19 mouse cellular contexts compared by ENCODE assay signal in the genomic region with DNA sequence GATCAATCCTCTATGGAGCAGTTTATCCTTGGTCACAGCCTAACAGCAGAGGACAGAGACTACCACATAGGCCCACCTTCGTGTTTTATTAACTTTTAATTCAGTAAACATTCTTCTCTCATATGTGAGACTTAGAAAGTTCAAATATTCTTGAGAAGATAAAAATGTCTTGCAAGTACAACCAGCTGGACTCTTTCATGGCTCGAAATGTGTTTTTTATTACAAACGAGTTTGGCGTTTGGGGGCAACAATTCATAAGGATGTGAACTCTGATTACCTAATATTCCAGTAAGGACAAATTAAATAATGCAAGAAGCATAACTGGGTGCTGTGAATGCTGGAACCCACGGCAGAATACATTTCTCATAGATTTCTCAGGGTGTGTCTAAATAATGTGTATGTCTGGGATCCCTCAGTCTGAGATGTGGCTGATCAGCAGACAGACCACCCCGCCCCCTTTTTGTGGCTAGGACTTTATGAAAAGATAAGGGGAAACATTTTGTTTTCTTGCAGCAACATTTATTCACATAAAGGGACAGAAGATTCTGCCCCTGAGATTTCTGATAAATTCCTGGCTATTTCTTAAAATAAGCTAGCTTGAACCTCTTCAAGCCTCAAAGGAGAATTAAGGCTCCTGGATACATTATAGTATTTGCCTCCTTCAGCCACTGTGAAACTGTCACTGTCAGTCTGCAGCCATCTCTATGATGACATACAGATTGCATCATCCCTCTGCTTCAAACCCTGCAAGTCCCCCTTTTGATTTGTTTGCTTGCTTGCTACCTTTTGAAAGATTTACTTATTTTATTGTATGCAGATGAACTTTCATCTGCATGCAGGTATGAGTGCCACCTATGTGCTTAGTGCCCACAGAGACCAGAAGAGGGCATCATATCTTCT.
A peak's percentile ranks its signal among the peaks of the same experiment; 100 is the strongest.
DNase-seq lines count a peak whose midpoint lies in the region; ATAC-seq and TF ChIP-seq lines count a peak whose summit lies in the region.
"Had no signal": no experiment of that assay in that cellular context is flagged by ENCODE, and none has a peak within 500 bp of the region (broad histone marks: within the 10 kb centered on the region; RNA-seq: fewer than 3 reads in every experiment).

No protein-coding gene starts in this region.

- no peak overlapping the region for H3K4me3 ChIP-seq in heart, adult 2 months
- no peak overlapping the region for H3K4me3 ChIP-seq in lung, embryonic 16.5 days (ENCODE audit: low read length)
- H3K4me3 ChIP-seq in kidney, embryonic 15.5 days (replicated peaks) = no peak overlapping the region
- H3K4me3 ChIP-seq: embryonic facial prominence, embryonic 15.5 days; heart, embryonic 15.5 days; neural tube, embryonic 13.5 days had no signal

- H3K27ac ChIP-seq in heart, adult 2 months = no peak overlapping the region
- 0 out of 2 replicates have a peak overlapping the region, but pooled peaks have one; percentile 5 for H3K27ac ChIP-seq in lung, embryonic 16.5 days (ENCODE audit: low read length)
- peak overlapping the region; percentile 58 for H3K27ac ChIP-seq in kidney, embryonic 15.5 days
- H3K27ac ChIP-seq: embryonic facial prominence, embryonic 15.5 days; heart, embryonic 15.5 days; neural tube, embryonic 13.5 days had no signal

- no peak for TF ChIP-seq EP300 in heart, adult 2 months (IDR thresholded peaks at IDR 0.05; ENCODE audit: insufficient read depth, low read depth, low read length)

- no peak overlapping the region for H3K4me2 ChIP-seq in lung, embryonic 16.5 days (ENCODE audit: low read depth, low read length)
- H3K4me2 ChIP-seq in kidney, embryonic 15.5 days = no peak overlapping the region
- H3K4me2 ChIP-seq: embryonic facial prominence, embryonic 15.5 days; heart, embryonic 15.5 days; liver, embryonic 11.5 days; neural tube, embryonic 13.5 days had no signal

- no peak for TF ChIP-seq CTCF in heart, adult 2 months (IDR thresholded peaks at IDR 0.05)

- peak; percentile 23 to 27 for DNase-seq in heart, adult 9 months (ENCODE audit: low spot score in 2 of 2)
- DNase-seq in heart, adult 2 months = no peak
- no peak for DNase-seq in lung, postnatal 14 days
- peak; percentile 18 for DNase-seq in lung, postnatal 25 days (ENCODE audit: low spot score)
- DNase-seq in right cerebral cortex, postnatal 36 days (ENCODE audit: low spot score in 2 of 2) = no peak
- no peak for DNase-seq in cerebellum, adult 9-10 months
- DNase-seq: adrenal gland, postnatal 36 days; cerebellum, adult 11-12 months; cerebellum, postnatal 36 days; gastrocnemius, postnatal 25 days; left cerebral cortex, postnatal 4 days; spleen, adult 18-20 months had no signal

- H3K9me3 ChIP-seq in lung, embryonic 16.5 days (ENCODE audit: control insufficient read depth, low read length) = no peaks in the 10 kb centered on the region
- no peaks in the 10 kb centered on the region for H3K9me3 ChIP-seq in kidney, embryonic 15.5 days (replicated peaks)
- H3K9me3 ChIP-seq: embryonic facial prominence, embryonic 15.5 days; heart, embryonic 15.5 days; neural tube, embryonic 13.5 days had no signal

- 66% methylated on average over 6 of the region's 6 CpGs for WGBS in heart, adult 2 months
- 46% methylated on average over 6 of the region's 6 CpGs for WGBS in lung, embryonic 16.5 days
- 62% methylated on average over 6 of the region's 6 CpGs for whole genome bisulfite sequencing in kidney, embryonic 15.5 days

- no peak for TF ChIP-seq POLR2A in heart, adult 2 months (IDR thresholded peaks at IDR 0.05; ENCODE audit: insufficient read depth, low read depth, low read length)

- H3K79me2 ChIP-seq in heart, adult 2 months (replicated peaks; ENCODE audit: control insufficient read depth, insufficient read depth, low read length) = no peaks in the 10 kb centered on the region

- no peaks in the 10 kb centered on the region for H3K36me3 ChIP-seq in heart, adult 2 months (ENCODE audit: control insufficient read depth, insufficient read depth, low read length)
- no peaks in the 10 kb centered on the region for H3K36me3 ChIP-seq in lung, embryonic 16.5 days (ENCODE audit: control insufficient read depth, insufficient read depth, low read length)
- H3K36me3 ChIP-seq in kidney, embryonic 15.5 days = no peaks in the 10 kb centered on the region
- H3K36me3 ChIP-seq: embryonic facial prominence, embryonic 15.5 days; heart, embryonic 15.5 days; neural tube, embryonic 13.5 days had no signal

- H3K4me1 ChIP-seq in heart, adult 2 months (ENCODE audit: control insufficient read depth, insufficient read depth, low read length) = no peaks in the 10 kb centered on the region; the same call in 1 of the 2 replicates
- H3K4me1 ChIP-seq in lung, embryonic 16.5 days (replicated peaks; ENCODE audit: control insufficient read depth, insufficient read depth, low read length) = no peaks in the 10 kb centered on the region
- no peaks in the 10 kb centered on the region for H3K4me1 ChIP-seq in kidney, embryonic 15.5 days
- H3K4me1 ChIP-seq: embryonic facial prominence, embryonic 15.5 days; neural tube, embryonic 13.5 days had no signal

- intact Hi-C loops in heart, adult 2 months (cut with DNase I) = no loop called here

- no peak overlapping the region for H3K9ac ChIP-seq in heart, adult 2 months (ENCODE audit: low read depth, low read length)
- H3K9ac ChIP-seq in lung, embryonic 16.5 days (ENCODE audit: low read length) = no peak overlapping the region
- H3K9ac ChIP-seq in kidney, embryonic 15.5 days = no peak overlapping the region
- H3K9ac ChIP-seq: embryonic facial prominence, embryonic 15.5 days; heart, embryonic 15.5 days; neural tube, embryonic 13.5 days had no signal

- H3K27me3 ChIP-seq in heart, adult 2 months (ENCODE audit: control insufficient read depth, insufficient read depth, low read length) = no peaks in the 10 kb centered on the region
- H3K27me3 ChIP-seq in lung, embryonic 16.5 days (ENCODE audit: control insufficient read depth, insufficient read depth, low read depth, low read length) = no peaks in the 10 kb centered on the region
- no peaks in the 10 kb centered on the region for H3K27me3 ChIP-seq in kidney, embryonic 15.5 days
- H3K27me3 ChIP-seq: embryonic facial prominence, embryonic 15.5 days; heart, embryonic 15.5 days; neural tube, embryonic 13.5 days had no signal

- peak; percentile 78 for ATAC-seq in lung, embryonic 16.5 days (ENCODE audit: low read depth)
- peak; percentile 33; the same call in 1 of the 2 replicates for ATAC-seq in kidney, embryonic 15.5 days (replicated peaks; ENCODE audit: low FRiP score)
- ATAC-seq: forebrain, embryonic 16.5 days had no signal

Comparison
In these comparisons a context has a peak if more than half of its experiments do, and no peak if none do; other contexts are left out.
1. DNase-seq: peak in heart, adult 9 months (2 of 2) and lung, postnatal 25 days (single experiment); none in heart, adult 2 months (0 of 2), lung, postnatal 14 days (single experiment), right cerebral cortex, postnatal 36 days (0 of 2) and cerebellum, adult 9-10 months (single experiment).